Mouse (Mus musculus): ENCODE measurements around the gene Amph. TPM values are rescaled to one million over a fixed set of nuclear protein-coding genes. Genes with fewer than 3 reads are reported as not detected.
"Not testable (repeated sequence)": the region's sequence is repeated elsewhere in the genome, so short reads cannot be mapped to it uniquely, and the experiment has no call there.

The Amph gene
- total and polyA plus RNA-seq, 3 experiments: not detected

GRCm38 (mm10) chr13:18933191-18933590 lies 14.8 kb upstream of the Amph start:
- not testable (repeated sequence) for H3K9me3 ChIP-seq (replicated peaks; ENCODE audit: insufficient read depth, low read length); H3K27ac ChIP-seq (ENCODE audit: control insufficient read depth, low read depth, low read length); H3K79me2 ChIP-seq (ENCODE audit: control insufficient read depth, insufficient read depth, low read length, poor library complexity); H3K4me1 ChIP-seq (ENCODE audit: control insufficient read depth in 1 of 2, insufficient read depth in 2 of 2, low read length in 2 of 2); H3K4me3 ChIP-seq (ENCODE audit: control insufficient read depth in 1 of 2, insufficient read depth in 1 of 2, low read depth in 2 of 2, low read length in 2 of 2); DNase-seq (ENCODE audit: low read depth, low spot score); H3K27me3 ChIP-seq (ENCODE audit: control insufficient read depth in 1 of 2, insufficient read depth in 2 of 2, low read length in 2 of 2); H3K9ac ChIP-seq (ENCODE audit: control insufficient read depth, low read depth, low read length, poor library complexity, severe bottlenecking); H3K36me3 ChIP-seq (ENCODE audit: control insufficient read depth in 1 of 2, insufficient read depth in 2 of 2, low read length in 2 of 2)

GRCm38 (mm10) chr13:18947686-18948085 lies 319 bp upstream of the Amph start:
- Histone ChIP-seq H3K4me1 (ENCODE audit: control insufficient read depth in 1 of 2, insufficient read depth in 2 of 2, low read length in 2 of 2) (no peaks in the 10 kb centered on the region), H3K36me3 (ENCODE audit: control insufficient read depth in 1 of 2, insufficient read depth in 2 of 2, low read length in 2 of 2) (no peaks in the 10 kb centered on the region), H3K9ac (ENCODE audit: control insufficient read depth, low read depth, low read length, poor library complexity, severe bottlenecking) (no peak overlapping the region), H3K79me2 (ENCODE audit: control insufficient read depth, insufficient read depth, low read length, poor library complexity) (no peaks in the 10 kb centered on the region), H3K9me3 (replicated peaks; ENCODE audit: insufficient read depth, low read length) (no peaks in the 10 kb centered on the region), H3K27me3 (ENCODE audit: control insufficient read depth in 1 of 2, insufficient read depth in 2 of 2, low read length in 2 of 2) (no peaks in the 10 kb centered on the region), H3K27ac (ENCODE audit: control insufficient read depth, low read depth, low read length) (no peak overlapping the region), H3K4me3 (ENCODE audit: control insufficient read depth in 1 of 2, insufficient read depth in 1 of 2, low read depth in 2 of 2, low read length in 2 of 2) (no peak overlapping the region)
- no peak for DNase-seq (ENCODE audit: low read depth, low spot score)
- TF ChIP-seq POLR2AphosphoS5 (IDR thresholded peaks at IDR 0.05; ENCODE audit: borderline replicate concordance, low read depth, low read length) (no peak), CHD2 (IDR thresholded peaks at IDR 0.05; ENCODE audit: low read length) (no peak), ZKSCAN1 (IDR thresholded peaks at IDR 0.05; ENCODE audit: low read depth, low read length) (no peak), GATA1 (IDR thresholded peaks at IDR 0.05; ENCODE audit: low read depth, low read length) (no peak), SIN3A (IDR thresholded peaks at IDR 0.05; ENCODE audit: low read length) (no peak), TBP (IDR thresholded peaks at IDR 0.05; ENCODE audit: low read depth, low read length) (no peak), HCFC1 (IDR thresholded peaks at IDR 0.05; ENCODE audit: low read depth, low read length) (no peak)

- no peaks in the 10 kb centered on the region for H3K9me3 ChIP-seq (replicated peaks; ENCODE audit: insufficient read depth, low read length)
- DNase-seq (ENCODE audit: low read depth, low spot score): no peak
- no peaks in the 10 kb centered on the region for H3K36me3 ChIP-seq (ENCODE audit: control insufficient read depth in 1 of 2, insufficient read depth in 2 of 2, low read length in 2 of 2)
- H3K4me1 ChIP-seq (ENCODE audit: control insufficient read depth in 1 of 2, insufficient read depth in 2 of 2, low read length in 2 of 2): no peaks in the 10 kb centered on the region
- H3K9ac ChIP-seq (ENCODE audit: control insufficient read depth, low read depth, low read length, poor library complexity, severe bottlenecking): no peak overlapping the region
- H3K27ac ChIP-seq (ENCODE audit: control insufficient read depth, low read depth, low read length): no peak overlapping the region
- H3K27me3 ChIP-seq (ENCODE audit: control insufficient read depth in 1 of 2, insufficient read depth in 2 of 2, low read length in 2 of 2): no peaks in the 10 kb centered on the region
- no peak for TF ChIP-seq MYC (IDR thresholded peaks at IDR 0.05; ENCODE audit: low read depth, low read length)
- no peak for TF ChIP-seq CHD1 (IDR thresholded peaks at IDR 0.05; ENCODE audit: low read depth, low read length)
- no peak for TF ChIP-seq ZNF384 (IDR thresholded peaks at IDR 0.05; ENCODE audit: low read depth, low read length)
- no peak for TF ChIP-seq TCF12 (IDR thresholded peaks at IDR 0.05; ENCODE audit: low read depth, low read length)
- TF ChIP-seq ETS1 (IDR thresholded peaks at IDR 0.05; ENCODE audit: low read depth, low read length): no peak
- no peak for TF ChIP-seq POLR2AphosphoS5 (IDR thresholded peaks at IDR 0.05; ENCODE audit: borderline replicate concordance, low read depth, low read length)
- H3K79me2 ChIP-seq (ENCODE audit: control insufficient read depth, insufficient read depth, low read length, poor library complexity): no peaks in the 10 kb centered on the region
- H3K4me3 ChIP-seq (ENCODE audit: control insufficient read depth in 1 of 2, insufficient read depth in 1 of 2, low read depth in 2 of 2, low read length in 2 of 2): no peak overlapping the region
Measured at GRCm38 (mm10) chr13:18949029-18949350, 985 bp downstream of the Amph start.
